Mouse (Mus musculus): ENCODE results near the gene Scd3. TPM values are rescaled to one million over a fixed set of nuclear protein-coding genes. Genes with fewer than 3 reads are reported as not detected.
A peak's percentile ranks its signal among the peaks of the same experiment; 100 is the strongest.

Gene Scd3
- polyA plus RNA-seq, 1 experiment from 2014 or later = 0.18 TPM

DNA sequence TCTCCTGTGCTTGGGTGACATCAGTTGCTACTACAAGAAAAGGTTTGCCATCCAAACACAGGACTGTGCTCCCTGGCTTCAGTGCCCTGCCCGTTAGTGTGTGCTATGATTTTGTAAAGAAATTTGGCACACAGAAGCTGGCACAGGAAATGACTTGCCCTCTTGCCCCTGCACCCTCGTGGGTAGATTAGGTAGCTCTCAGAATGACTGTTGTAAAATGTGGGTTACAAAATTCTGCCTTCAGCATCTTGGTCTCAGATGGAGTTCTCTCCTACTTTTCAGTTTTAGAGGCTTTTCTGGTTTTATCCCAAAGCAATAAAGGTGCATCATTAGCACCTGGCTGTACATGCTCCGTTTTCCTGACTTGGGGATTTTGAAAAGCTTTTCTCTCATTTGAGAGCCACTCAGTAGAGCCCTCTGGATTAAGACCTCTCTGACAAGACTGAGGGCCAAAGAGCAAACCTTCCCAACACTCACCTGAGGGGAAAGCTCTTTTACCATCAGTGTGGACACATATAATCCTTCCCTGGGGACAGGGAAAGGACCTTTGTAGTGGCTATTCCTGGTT is 15.0 kb downstream of the Scd3 start:
- no peaks in the 10 kb centered on the region for H3K9me3 ChIP-seq (replicated peaks; ENCODE audit: control insufficient read depth, low read length)
- H3K9ac ChIP-seq (ENCODE audit: low read length) = no peak overlapping the region
- no peaks in the 10 kb centered on the region for H3K4me1 ChIP-seq (ENCODE audit: control insufficient read depth, insufficient read depth, low read length)
- no peak overlapping the region for H3K4me2 ChIP-seq (ENCODE audit: low read depth, low read length)
- no peaks in the 10 kb centered on the region for H3K27me3 ChIP-seq (ENCODE audit: control insufficient read depth, insufficient read depth, low read length)
- no peaks in the 10 kb centered on the region for H3K36me3 ChIP-seq (ENCODE audit: control insufficient read depth, insufficient read depth, low read length)
- ATAC-seq (ENCODE audit: insufficient read depth, low FRiP score) = no peak
- H3K27ac ChIP-seq (ENCODE audit: low read length) = no peak overlapping the region
- H3K4me3 ChIP-seq (replicated peaks; ENCODE audit: low read length) = no peak overlapping the region
- WGBS = 60% methylated on average over 3 of the region's 3 CpGs

DNA sequence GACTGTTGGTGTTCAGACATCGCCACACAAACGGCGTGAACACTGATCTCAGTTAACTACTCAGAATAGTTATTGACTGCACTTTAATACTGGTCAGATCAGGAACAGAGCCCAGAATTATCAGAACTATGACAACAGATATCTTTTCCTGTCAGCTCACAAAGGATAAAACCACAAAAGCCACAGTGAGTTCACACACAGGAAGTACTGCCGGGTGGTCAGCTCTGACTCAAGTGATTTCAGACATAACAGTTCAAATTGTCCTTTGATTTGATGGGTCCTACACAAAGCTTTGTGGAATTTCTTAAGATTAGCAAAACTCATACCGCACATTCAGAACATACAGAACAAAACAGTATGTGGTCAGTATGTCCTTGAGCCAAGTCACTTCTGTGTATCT is 22.7 kb downstream of the Scd3 start:
- no peaks in the 10 kb centered on the region for H3K4me1 ChIP-seq (ENCODE audit: control insufficient read depth, insufficient read depth, low read length)
- H3K36me3 ChIP-seq (ENCODE audit: control insufficient read depth, insufficient read depth, low read length) = no peaks in the 10 kb centered on the region
- no peaks in the 10 kb centered on the region for H3K9me3 ChIP-seq (replicated peaks; ENCODE audit: control insufficient read depth, low read length)
- no peak overlapping the region for H3K9ac ChIP-seq (ENCODE audit: low read length)
- H3K27me3 ChIP-seq (ENCODE audit: control insufficient read depth, insufficient read depth, low read length) = no peaks in the 10 kb centered on the region
- H3K4me2 ChIP-seq (ENCODE audit: low read depth, low read length) = no peak overlapping the region
- no peak for ATAC-seq (ENCODE audit: insufficient read depth, low FRiP score)
- WGBS = 80% methylated on average over 5 of the region's 5 CpGs
- H3K27ac ChIP-seq (ENCODE audit: low read length) = no peak overlapping the region
- H3K4me3 ChIP-seq (replicated peaks; ENCODE audit: low read length) = no peak overlapping the region

DNA sequence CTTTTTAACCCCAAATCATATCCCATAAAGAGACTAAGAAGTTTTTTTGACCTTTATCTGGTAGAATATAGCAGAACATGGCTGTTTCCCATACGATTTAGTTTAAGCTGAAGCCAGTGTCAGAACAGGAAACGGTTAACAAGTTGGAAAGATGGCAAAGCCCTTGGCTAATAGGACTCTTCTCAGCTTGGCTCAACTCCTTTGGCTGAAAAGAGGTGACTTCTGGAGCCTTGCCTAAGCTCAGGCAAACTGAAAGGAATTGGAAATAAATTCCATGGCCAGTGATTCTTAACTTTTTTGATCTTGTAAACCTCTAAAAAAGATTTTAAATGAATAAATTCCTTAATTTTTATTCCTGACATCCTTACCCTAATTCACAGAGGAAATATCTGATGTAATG is 26.7 kb downstream of the Scd3 start:
- H3K9me3 ChIP-seq (replicated peaks; ENCODE audit: control insufficient read depth, low read length) = no peaks in the 10 kb centered on the region
- H3K27me3 ChIP-seq (ENCODE audit: control insufficient read depth, insufficient read depth, low read length) = no peaks in the 10 kb centered on the region
- no peaks in the 10 kb centered on the region for H3K36me3 ChIP-seq (ENCODE audit: control insufficient read depth, insufficient read depth, low read length)
- no peak for ATAC-seq (ENCODE audit: insufficient read depth, low FRiP score)
- H3K4me3 ChIP-seq (replicated peaks; ENCODE audit: low read length) = no peak overlapping the region
- 62% methylated on average over 2 of the region's 2 CpGs for WGBS
- H3K4me1 ChIP-seq (ENCODE audit: control insufficient read depth, insufficient read depth, low read length) = no peaks in the 10 kb centered on the region
- H3K27ac ChIP-seq (ENCODE audit: low read length) = no peak overlapping the region
- H3K4me2 ChIP-seq (ENCODE audit: low read depth, low read length) = no peak overlapping the region
- no peak overlapping the region for H3K9ac ChIP-seq (ENCODE audit: low read length)

DNA sequence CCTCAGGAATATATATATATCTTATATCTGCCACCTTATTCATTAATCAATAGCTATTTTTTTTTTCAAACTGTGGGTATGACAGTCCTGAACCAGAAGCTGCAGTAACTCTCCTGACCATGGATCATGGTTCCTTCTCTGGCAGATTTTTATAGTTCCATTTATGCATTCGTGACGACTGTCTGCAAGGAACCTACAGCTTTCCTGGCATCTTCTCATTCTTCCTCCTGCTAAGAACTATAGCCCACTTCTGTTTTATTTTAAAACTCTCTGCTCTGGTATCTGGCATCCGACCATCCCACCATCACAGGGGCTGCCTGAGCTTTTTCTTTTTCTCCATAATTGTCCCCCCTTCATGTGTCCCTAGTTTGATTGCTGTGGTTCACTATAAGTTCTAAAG is 27.1 kb downstream of the Scd3 start:
- Histone ChIP-seq H3K4me2 (ENCODE audit: low read depth, low read length) (no peak overlapping the region), H3K9me3 (replicated peaks; ENCODE audit: control insufficient read depth, low read length) (no peaks in the 10 kb centered on the region), H3K4me1 (ENCODE audit: control insufficient read depth, insufficient read depth, low read length) (no peaks in the 10 kb centered on the region), H3K27ac (ENCODE audit: low read length) (no peak overlapping the region), H3K4me3 (replicated peaks; ENCODE audit: low read length) (no peak overlapping the region), H3K36me3 (ENCODE audit: control insufficient read depth, insufficient read depth, low read length) (no peaks in the 10 kb centered on the region), H3K9ac (ENCODE audit: low read length) (no peak overlapping the region), H3K27me3 (ENCODE audit: control insufficient read depth, insufficient read depth, low read length) (no peaks in the 10 kb centered on the region)
- no peak for ATAC-seq (ENCODE audit: insufficient read depth, low FRiP score)
- 75% methylated on average over 3 of the region's 3 CpGs for WGBS

DNA sequence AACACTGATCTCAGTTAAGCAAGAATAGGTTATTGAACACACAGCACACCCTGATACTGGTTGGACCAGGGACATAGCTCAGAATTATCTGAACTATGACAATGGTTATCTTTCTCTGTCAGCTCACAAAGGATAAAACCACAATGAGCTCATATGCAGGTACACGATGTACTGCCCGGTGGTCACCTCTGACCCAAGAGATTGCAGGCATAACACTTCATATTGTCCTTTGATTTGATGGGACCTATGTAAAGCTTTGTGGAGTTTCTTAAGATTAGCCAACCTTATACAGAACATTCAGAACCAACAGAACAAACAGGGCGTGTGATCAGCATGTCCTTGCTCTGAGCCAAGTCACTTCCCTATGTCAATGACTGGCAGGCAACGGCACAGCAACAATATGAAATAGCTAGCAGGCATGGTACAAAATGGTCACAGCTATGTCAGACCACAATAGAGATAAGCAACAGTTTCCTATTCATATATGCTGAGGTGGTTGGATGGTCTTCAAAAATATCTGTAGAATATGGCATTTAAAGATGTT is 28.6 kb downstream of the Scd3 start:
- H3K4me2 ChIP-seq (ENCODE audit: low read depth, low read length) = no peak overlapping the region
- no peak overlapping the region for H3K27ac ChIP-seq (ENCODE audit: low read length)
- H3K36me3 ChIP-seq (ENCODE audit: control insufficient read depth, insufficient read depth, low read length) = no peaks in the 10 kb centered on the region
- H3K9ac ChIP-seq (ENCODE audit: low read length) = no peak overlapping the region
- 78% methylated on average over 4 of the region's 4 CpGs for WGBS
- ATAC-seq (ENCODE audit: insufficient read depth, low FRiP score) = no peak
- H3K4me3 ChIP-seq (replicated peaks; ENCODE audit: low read length) = no peak overlapping the region
- no peaks in the 10 kb centered on the region for H3K9me3 ChIP-seq (replicated peaks; ENCODE audit: control insufficient read depth, low read length)
- no peaks in the 10 kb centered on the region for H3K4me1 ChIP-seq (ENCODE audit: control insufficient read depth, insufficient read depth, low read length)
- H3K27me3 ChIP-seq (ENCODE audit: control insufficient read depth, insufficient read depth, low read length) = no peaks in the 10 kb centered on the region

DNA sequence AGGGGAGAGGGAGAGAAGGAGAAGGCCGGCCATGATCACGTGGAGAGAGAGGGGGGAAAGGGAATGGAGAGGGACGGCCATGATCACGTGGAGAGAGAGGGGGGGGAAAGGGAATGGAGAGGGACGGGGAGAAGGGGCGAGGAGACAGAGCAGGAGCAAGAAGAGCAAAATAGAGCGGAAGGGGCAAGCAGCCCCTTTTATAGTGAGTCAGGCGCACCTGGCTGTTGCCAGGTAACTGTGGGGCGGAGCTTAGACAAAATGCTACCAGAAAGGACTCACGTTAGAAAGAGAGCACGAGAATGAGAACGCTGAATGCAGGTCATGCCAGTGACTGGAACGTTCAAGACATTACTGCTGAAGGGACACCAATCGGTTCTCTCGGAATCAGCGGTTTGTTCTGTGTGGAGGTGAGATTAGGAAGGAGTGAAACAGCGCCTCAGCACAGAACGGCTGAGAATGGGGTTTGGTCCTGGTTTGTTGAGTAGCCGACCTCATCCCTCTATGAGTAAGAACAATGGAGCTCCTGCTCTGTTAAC is 34.5 kb downstream of the Scd3 start:
- peak overlapping the region; percentile 24; the same call in 1 of the 2 replicates for H3K4me3 ChIP-seq (replicated peaks; ENCODE audit: low read length)
- H3K27me3 ChIP-seq (ENCODE audit: control insufficient read depth, insufficient read depth, low read length) = no peaks in the 10 kb centered on the region
- no peaks in the 10 kb centered on the region for H3K4me1 ChIP-seq (ENCODE audit: control insufficient read depth, insufficient read depth, low read length)
- WGBS = 11% methylated on average over 19 of the region's 19 CpGs
- peak overlapping the region; percentile 47 for H3K4me2 ChIP-seq (ENCODE audit: low read depth, low read length)
- no peaks in the 10 kb centered on the region for H3K36me3 ChIP-seq (ENCODE audit: control insufficient read depth, insufficient read depth, low read length)
- peak overlapping the region; percentile 7; the same call in 1 of the 2 replicates for H3K9ac ChIP-seq (ENCODE audit: low read length)
- no peaks in the 10 kb centered on the region for H3K9me3 ChIP-seq (replicated peaks; ENCODE audit: control insufficient read depth, low read length)
- H3K27ac ChIP-seq (ENCODE audit: low read length) = no peak overlapping the region
- no peak for ATAC-seq (ENCODE audit: insufficient read depth, low FRiP score)

DNA sequence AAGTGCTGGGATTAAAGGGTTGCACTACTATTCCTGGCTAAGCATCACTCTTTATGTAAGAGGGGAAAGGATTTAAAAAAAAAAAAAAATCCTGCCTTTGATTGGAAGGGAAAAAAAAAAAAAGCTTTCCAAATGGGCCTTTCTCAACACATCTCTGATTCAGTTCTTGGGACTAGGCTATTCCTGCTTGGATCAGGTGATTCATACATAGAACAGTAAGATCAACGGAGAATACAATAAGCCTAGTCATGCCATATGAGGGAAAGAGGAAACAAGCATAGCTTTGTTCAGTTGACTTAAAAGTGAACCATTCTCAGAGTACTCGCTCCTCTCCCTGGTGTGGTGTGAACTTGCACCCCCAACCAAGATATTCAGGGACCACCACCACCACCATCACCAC is 35.8 kb downstream of the Scd3 start:
- H3K4me2 ChIP-seq (ENCODE audit: low read depth, low read length) = no peak overlapping the region
- no peak overlapping the region for H3K9ac ChIP-seq (ENCODE audit: low read length)
- H3K4me1 ChIP-seq (ENCODE audit: control insufficient read depth, insufficient read depth, low read length) = no peaks in the 10 kb centered on the region
- no peak for ATAC-seq (ENCODE audit: insufficient read depth, low FRiP score)
- H3K9me3 ChIP-seq (replicated peaks; ENCODE audit: control insufficient read depth, low read length) = no peaks in the 10 kb centered on the region
- H3K4me3 ChIP-seq (replicated peaks; ENCODE audit: low read length) = no peak overlapping the region
- H3K27me3 ChIP-seq (ENCODE audit: control insufficient read depth, insufficient read depth, low read length) = no peaks in the 10 kb centered on the region
- WGBS = 58% methylated on average over 2 of the region's 2 CpGs
- no peak overlapping the region for H3K27ac ChIP-seq (ENCODE audit: low read length)
- H3K36me3 ChIP-seq (ENCODE audit: control insufficient read depth, insufficient read depth, low read length) = no peaks in the 10 kb centered on the region

DNA sequence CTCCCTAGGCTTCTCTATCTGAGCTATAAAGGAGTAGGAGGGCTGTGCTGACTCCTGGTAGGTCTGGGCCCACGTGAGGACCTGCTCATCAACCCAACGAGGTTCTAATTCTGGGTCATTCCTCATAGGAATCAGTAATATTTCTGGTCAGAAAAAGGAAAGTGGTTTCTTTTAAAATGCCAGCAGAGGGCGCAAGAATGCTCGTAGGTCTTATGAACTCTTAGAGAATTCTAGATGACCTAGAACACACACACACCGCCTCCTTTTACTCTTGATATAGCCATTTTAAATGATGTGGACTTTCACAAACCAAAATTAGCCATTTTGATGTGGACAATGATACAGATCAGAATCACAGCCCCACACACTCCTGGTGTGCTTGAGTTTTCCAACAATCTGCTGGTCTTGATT is 42.7 kb downstream of the Scd3 start:
- H3K27me3 ChIP-seq (ENCODE audit: control insufficient read depth, insufficient read depth, low read length) = no peaks in the 10 kb centered on the region
- H3K36me3 ChIP-seq (ENCODE audit: control insufficient read depth, insufficient read depth, low read length) = no peaks in the 10 kb centered on the region
- no peak overlapping the region for H3K4me3 ChIP-seq (replicated peaks; ENCODE audit: low read length)
- WGBS = 3% methylated on average over 5 of the region's 5 CpGs
- H3K4me2 ChIP-seq (ENCODE audit: low read depth, low read length) = peak overlapping the region; percentile 70; the same call in 1 of the 2 replicates
- H3K9ac ChIP-seq (ENCODE audit: low read length) = 0 out of 2 replicates have a peak overlapping the region, but pooled peaks have one; percentile 27
- no peaks in the 10 kb centered on the region for H3K9me3 ChIP-seq (replicated peaks; ENCODE audit: control insufficient read depth, low read length)
- H3K27ac ChIP-seq (ENCODE audit: low read length) = no peak overlapping the region
- peaks cover 27% of the 10 kb centered on the region for H3K4me1 ChIP-seq (ENCODE audit: control insufficient read depth, insufficient read depth, low read length)
- ATAC-seq (ENCODE audit: insufficient read depth, low FRiP score) = no peak

DNA sequence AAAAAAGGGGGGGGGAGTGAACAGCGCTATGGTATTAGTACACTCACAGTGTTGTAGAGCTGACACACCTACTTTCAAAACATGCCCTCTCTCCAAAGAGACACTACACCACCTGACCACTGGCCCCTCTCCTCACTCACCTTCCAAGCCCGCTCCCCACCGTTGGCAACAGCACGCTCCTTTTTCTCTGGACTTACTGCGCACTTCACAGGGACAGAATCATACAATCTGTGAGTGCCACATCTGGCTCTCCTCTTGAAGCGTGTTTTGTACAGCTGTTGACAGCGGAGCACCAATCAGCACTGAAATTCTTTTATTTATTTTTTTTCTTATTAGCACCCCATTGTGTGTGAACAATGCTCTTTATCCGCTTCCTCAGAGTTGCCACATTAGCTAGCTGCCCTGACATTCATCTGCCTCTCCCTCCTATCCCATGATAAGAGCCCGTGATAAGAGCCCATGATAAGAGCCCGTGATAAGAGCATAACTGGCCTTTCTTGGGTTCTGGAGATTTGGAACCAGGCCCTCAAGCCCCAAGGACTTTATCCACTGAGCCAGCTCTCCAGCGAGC is 43.4 kb downstream of the Scd3 start:
- no peaks in the 10 kb centered on the region for H3K36me3 ChIP-seq (ENCODE audit: control insufficient read depth, insufficient read depth, low read length)
- ATAC-seq (ENCODE audit: insufficient read depth, low FRiP score) = no peak
- peak overlapping the region; percentile 27; the same call in 1 of the 2 replicates for H3K9ac ChIP-seq (ENCODE audit: low read length)
- peaks cover 27% of the 10 kb centered on the region for H3K4me1 ChIP-seq (ENCODE audit: control insufficient read depth, insufficient read depth, low read length)
- no peaks in the 10 kb centered on the region for H3K9me3 ChIP-seq (replicated peaks; ENCODE audit: control insufficient read depth, low read length)
- 46% methylated on average over 11 of the region's 11 CpGs for WGBS
- H3K27me3 ChIP-seq (ENCODE audit: control insufficient read depth, insufficient read depth, low read length) = no peaks in the 10 kb centered on the region
- peak overlapping the region; percentile 70 for H3K4me2 ChIP-seq (ENCODE audit: low read depth, low read length)
- H3K27ac ChIP-seq (ENCODE audit: low read length) = no peak overlapping the region
- H3K4me3 ChIP-seq (replicated peaks; ENCODE audit: low read length) = no peak overlapping the region

All from stomach, embryonic 16.5 days (tissue).